Mouse (Mus musculus) neural tube, embryonic 14.5 days (tissue): ENCODE data around the gene Angptl8. TPM values are rescaled to one million over a fixed set of nuclear protein-coding genes. Genes with fewer than 3 reads are reported as not detected.

Experiments used
- ATAC-seq: fragments of 200-750 bp; cut with Nextera tagmentation; 2 replicates; pipeline ENCODE4 v1.8.0; 2017; ENCODE audit warnings: low read depth, mild to moderate bottlenecking, moderate TSS enrichment, moderate library complexity
- H3K27ac ChIP-seq: fragments of 300-500 bp; sonication (generic); 2 replicates; pipeline ENCODE4 v1.5.1; 2014; ENCODE audit warnings: low read depth, mild to moderate bottlenecking, control low read depth, low read length, moderate library complexity, mixed read lengths
- H3K27me3 ChIP-seq: fragments of 300-500 bp; sonication (generic); 2 replicates; pipeline ENCODE4 v1.6.1; 2014; ENCODE audit warnings: low read length; ENCODE audit not compliant: control insufficient read depth, insufficient read depth
- H3K36me3 ChIP-seq: fragments of 300-500 bp; sonication (generic); 2 replicates; pipeline ENCODE4 v1.6.1; 2014; ENCODE audit warnings: low read length, mixed read lengths; ENCODE audit not compliant: control insufficient read depth, insufficient read depth
- H3K4me1 ChIP-seq: fragments of 300-500 bp; sonication (generic); 2 replicates; pipeline ENCODE4 v1.6.1; 2014; ENCODE audit warnings: low read length; ENCODE audit not compliant: control insufficient read depth, insufficient read depth
- H3K4me2 ChIP-seq: fragments of 300-500 bp; sonication (generic); 2 replicates; pipeline ENCODE4 v1.6.1; 2014; ENCODE audit warnings: mild to moderate bottlenecking, low read depth, low read length, control low read depth
- H3K4me3 ChIP-seq: fragments of 300-500 bp; sonication (generic); 2 replicates; pipeline ENCODE4 v1.5.1; 2014; ENCODE audit warnings: low read depth, low read length, control low read depth, mixed read lengths
- H3K9ac ChIP-seq: fragments of 300-500 bp; sonication (generic); replicated peaks from 2 replicates; pipeline ENCODE4 v1.6.1; 2014; ENCODE audit warnings: low read depth, mild to moderate bottlenecking, control low read depth, low read length, mixed read lengths
- H3K9me3 ChIP-seq: fragments of 300-500 bp; sonication (generic); 2 replicates; pipeline ENCODE4 v1.6.1; 2016; ENCODE audit warnings: low read length; ENCODE audit not compliant: control insufficient read depth
- WGBS: fragments of 180-500 bp; shearing (Covaris S2); extraction: QIAGEN DNeasy Blood & Tissue Kit; methylation state at CpG from one replicate; pipeline ENCODE4 v1.1.7; 2014; 5-methylcytosine and 5-hydroxymethylcytosine counted together
- polyA plus RNA-seq: library from polyadenylated mRNA; unstranded; fragments of >200 nt; fragmentation: Nextera tagmentation; extraction: Ambion mirVana; gene quantifications from 2 replicates; pipeline ENCODE4 v1.2.1, GENCODE M21; 2014

The Angptl8 gene
- polyA plus RNA-seq, 1 experiment from 2014 or later, result 0.24 TPM

DNA sequence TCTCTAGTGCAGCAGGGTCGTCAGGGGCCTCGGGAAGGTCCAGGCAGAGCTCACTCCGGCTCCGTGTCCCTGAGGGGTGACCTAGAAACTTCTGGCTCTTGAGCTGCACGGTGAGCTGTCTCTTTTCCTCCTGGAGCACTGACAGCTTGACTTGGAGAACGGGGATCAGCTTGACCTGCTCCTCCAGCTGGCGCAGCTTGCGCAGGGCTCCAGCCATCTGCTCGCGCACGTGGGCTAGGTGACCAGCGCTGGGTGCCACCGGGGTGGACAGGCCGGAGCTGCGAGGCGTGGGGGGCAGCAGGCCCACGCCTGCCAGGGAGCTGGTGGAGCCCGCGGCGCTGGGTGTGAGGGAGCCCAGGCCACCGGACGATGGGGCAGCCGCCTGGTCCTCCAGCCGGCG is 40.4 kb upstream of the Angptl8 start:
- Histone ChIP-seq H3K9ac (no peak overlapping the region), H3K4me1 (peaks cover 6% of the 10 kb centered on the region; the same call in 1 of the 2 replicates), H3K36me3 (no peaks in the 10 kb centered on the region), H3K4me2 (no peak overlapping the region), H3K4me3 (no peak overlapping the region), H3K27me3 (0 out of 2 replicates have a peak, but pooled peaks cover 4% of the 10 kb centered on the region), H3K9me3 (no peaks in the 10 kb centered on the region), H3K27ac (no peak overlapping the region)
- ATAC-seq, result no peak
- WGBS, result 94% methylated on average over 25 of the region's 25 CpGs

DNA sequence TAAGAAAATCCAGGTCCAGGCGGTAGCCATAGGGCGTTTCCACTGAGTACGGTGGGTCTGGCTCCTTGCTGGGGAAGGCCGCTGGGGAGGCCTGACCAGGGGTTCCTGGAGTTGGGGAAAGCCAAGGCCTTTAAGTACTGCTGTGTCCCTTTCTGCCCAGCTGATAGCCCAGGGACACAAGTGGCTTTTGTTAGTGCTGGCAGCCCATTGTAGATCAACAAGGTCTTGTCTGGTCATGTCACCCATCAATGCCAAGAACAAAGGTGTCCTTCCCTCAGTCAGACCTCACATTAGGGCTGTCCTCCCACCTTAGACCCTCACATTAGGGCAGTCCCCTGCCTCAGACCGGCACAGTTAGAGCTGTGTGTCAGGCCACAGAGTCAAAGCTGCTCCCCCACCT is 39.7 kb upstream of the Angptl8 start:
- no peak overlapping the region for H3K4me2 ChIP-seq
- no peak overlapping the region for H3K27ac ChIP-seq
- no peaks in the 10 kb centered on the region for H3K9me3 ChIP-seq
- no peaks in the 10 kb centered on the region for H3K36me3 ChIP-seq
- no peak overlapping the region for H3K9ac ChIP-seq
- no peak for ATAC-seq
- H3K4me3 ChIP-seq, result no peak overlapping the region
- 0 out of 2 replicates have a peak, but pooled peaks cover 4% of the 10 kb centered on the region for H3K27me3 ChIP-seq
- peaks cover 6% of the 10 kb centered on the region; the same call in 1 of the 2 replicates for H3K4me1 ChIP-seq
- WGBS, result 87% methylated on average over 5 of the region's 5 CpGs

DNA sequence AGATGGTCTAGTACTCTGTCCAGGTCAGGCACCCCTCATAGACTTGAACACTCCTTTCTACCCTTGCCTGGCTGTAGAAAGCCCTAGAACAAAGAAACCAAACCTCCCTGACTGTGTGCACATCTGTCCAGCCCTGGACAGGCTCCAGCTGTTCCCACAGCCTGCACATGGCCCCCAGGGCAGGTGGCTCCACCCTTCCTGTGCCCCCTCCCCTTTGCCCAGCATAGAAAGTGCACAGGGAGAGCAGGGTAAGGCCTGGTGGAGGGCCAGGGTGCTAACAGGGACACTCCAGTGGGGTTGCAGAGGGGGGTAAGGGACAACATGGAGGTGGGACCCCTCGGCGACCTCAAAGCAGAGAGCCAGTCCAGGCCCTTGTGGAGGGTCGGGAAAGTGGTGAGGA is 39.1 kb upstream of the Angptl8 start:
- no peak for ATAC-seq
- Histone ChIP-seq H3K4me2 (no peak overlapping the region), H3K36me3 (no peaks in the 10 kb centered on the region), H3K27ac (no peak overlapping the region), H3K4me3 (no peak overlapping the region), H3K27me3 (0 out of 2 replicates have a peak, but pooled peaks cover 4% of the 10 kb centered on the region), H3K4me1 (peaks cover 6% of the 10 kb centered on the region; the same call in 1 of the 2 replicates), H3K9me3 (no peaks in the 10 kb centered on the region), H3K9ac (no peak overlapping the region)
- 69% methylated on average over 3 of the region's 3 CpGs for WGBS

DNA sequence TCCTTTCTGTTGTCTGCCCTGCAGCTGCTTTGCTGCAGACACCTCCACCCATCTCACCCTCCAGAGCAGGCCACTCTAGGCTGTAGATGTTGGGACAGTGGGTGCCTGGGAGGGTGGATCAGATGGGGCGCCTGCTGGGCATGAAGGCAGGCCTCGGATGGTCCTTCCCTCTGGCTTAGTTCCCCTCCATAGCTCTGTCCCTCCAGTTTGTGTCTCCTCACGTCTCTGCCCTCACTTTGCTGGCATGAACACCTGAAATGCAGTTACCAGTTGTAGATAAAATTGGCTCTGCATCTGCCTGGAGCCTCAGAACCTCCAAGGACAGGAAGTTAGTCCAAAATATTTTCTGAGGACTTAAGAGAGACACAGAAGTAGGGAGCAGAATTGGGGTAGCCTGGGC is 38.4 kb upstream of the Angptl8 start:
- Histone ChIP-seq H3K4me1 (peaks cover 6% of the 10 kb centered on the region; the same call in 1 of the 2 replicates), H3K9ac (no peak overlapping the region), H3K27ac (no peak overlapping the region), H3K4me2 (peak overlapping the region; percentile 2; the same call in 1 of the 2 replicates), H3K9me3 (no peaks in the 10 kb centered on the region), H3K27me3 (0 out of 2 replicates have a peak, but pooled peaks cover 4% of the 10 kb centered on the region), H3K36me3 (no peaks in the 10 kb centered on the region), H3K4me3 (no peak overlapping the region)
- WGBS, result 67% methylated on average over 3 of the region's 3 CpGs
- no peak for ATAC-seq

DNA sequence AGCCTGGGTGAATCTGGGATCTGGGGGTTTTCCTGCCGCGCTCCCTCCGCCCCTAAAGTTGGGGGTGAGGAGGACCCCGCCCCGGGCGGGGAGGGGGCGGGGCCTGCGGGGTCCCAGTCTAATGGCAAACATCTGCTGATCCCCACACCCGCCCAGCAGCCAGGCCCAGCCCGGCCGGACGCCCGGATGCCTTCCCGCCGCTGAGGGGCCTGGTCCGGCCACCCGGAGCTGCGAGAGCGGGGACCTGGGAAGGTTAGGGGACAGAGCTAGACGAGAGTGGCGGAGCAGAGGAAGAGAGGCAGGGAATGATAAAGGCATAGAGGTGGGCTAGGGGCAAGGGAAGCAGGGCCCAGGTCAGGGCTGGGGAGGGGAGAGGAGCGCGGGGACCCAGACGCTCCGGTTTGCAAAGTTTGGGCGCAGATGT is 37.4 kb upstream of the Angptl8 start:
- Histone ChIP-seq H3K36me3 (no peaks in the 10 kb centered on the region), H3K27me3 (0 out of 2 replicates have a peak, but pooled peaks cover 4% of the 10 kb centered on the region), H3K4me2 (peak overlapping the region; percentile 76), H3K4me3 (peak overlapping the region; percentile 57), H3K9ac (peak overlapping the region; percentile 48), H3K27ac (peak overlapping the region; percentile 62; the same call in 1 of the 2 replicates), H3K4me1 (0 out of 2 replicates have a peak, but pooled peaks cover 4% of the 10 kb centered on the region), H3K9me3 (no peaks in the 10 kb centered on the region)
- 1% methylated on average over 26 of the region's 26 CpGs for WGBS
- no peak; the same call in 1 of the 2 replicates for ATAC-seq

DNA sequence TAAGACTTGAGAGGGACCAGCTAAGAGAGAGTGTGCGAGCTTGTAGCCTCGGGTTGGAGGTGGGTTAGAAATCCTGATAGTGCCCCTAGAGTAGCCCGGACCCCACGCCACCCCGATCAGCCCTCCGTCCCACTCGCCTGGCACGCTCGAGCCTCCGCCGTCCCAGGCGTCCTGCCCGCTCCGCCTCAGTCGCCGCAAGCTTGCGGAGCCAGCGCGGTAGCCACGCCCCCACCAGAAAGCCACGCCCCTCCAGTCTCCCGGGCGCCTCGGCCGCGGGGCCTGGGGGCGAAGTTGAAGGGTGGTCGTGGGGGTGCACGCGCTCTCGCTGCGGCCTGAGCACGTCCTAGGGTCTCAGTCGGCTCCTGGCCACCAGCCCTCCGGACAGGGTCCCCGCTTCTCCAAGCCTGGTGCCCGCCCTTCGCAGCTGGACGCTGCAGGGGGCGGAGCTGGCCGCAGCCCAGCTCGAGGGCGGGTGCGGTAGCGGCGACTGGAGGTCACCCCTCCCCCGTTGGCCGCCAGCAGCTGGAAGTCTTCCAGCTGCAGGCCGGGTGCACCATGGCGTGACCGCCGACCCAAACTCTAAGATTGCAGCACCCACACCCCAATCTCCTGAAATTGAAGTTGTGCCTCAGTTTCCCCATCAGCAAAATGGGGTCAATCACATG is 36.8 kb upstream of the Angptl8 start, which contains the start of gene Kank2:
Gene Kank2, minus strand, starts transcription at position 400 of the 665 bp plus-strand sequence.
- under 1% methylated on average over 51 of the region's 52 CpGs for WGBS
- ATAC-seq, result peak; percentile 86
- Histone ChIP-seq H3K27ac (peak within 1 kb of the TSS; percentile 62; the same call in 1 of the 2 replicates), H3K4me1 (0 out of 2 replicates have a peak, but pooled peaks cover 4% of the 10 kb centered on the region), H3K9me3 (no peaks in the 10 kb centered on the region), H3K4me2 (peak within 1 kb of the TSS; percentile 76), H3K36me3 (no peaks in the 10 kb centered on the region), H3K27me3 (0 out of 2 replicates have a peak, but pooled peaks cover 4% of the 10 kb centered on the region), H3K4me3 (peak within 1 kb of the TSS; percentile 57), H3K9ac (peak within 1 kb of the TSS; percentile 48)

DNA sequence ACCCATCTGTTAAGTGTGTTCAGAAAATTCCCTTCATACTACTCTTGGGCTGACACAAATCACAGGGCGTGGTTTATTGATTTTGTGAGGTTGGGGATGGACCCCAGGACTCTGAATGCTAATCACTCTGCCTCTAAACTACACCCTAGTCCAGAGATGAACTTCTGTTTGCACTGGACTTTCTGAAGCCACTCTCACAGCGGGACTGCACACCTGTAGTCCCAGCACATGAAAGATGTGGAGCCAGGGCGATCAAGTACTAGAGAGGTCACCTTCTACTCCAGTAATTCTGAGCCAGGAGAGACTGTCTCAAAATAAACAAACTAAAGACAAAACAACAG is 36.3 kb upstream of the Angptl8 start:
- no peak for ATAC-seq
- H3K4me1 ChIP-seq, result 0 out of 2 replicates have a peak, but pooled peaks cover 4% of the 10 kb centered on the region
- H3K27me3 ChIP-seq, result 0 out of 2 replicates have a peak, but pooled peaks cover 4% of the 10 kb centered on the region
- no peaks in the 10 kb centered on the region for H3K36me3 ChIP-seq
- H3K4me3 ChIP-seq, result peak overlapping the region; percentile 57
- H3K4me2 ChIP-seq, result peak overlapping the region; percentile 76
- H3K9ac ChIP-seq, result no peak overlapping the region
- H3K9me3 ChIP-seq, result no peaks in the 10 kb centered on the region
- no peak overlapping the region for H3K27ac ChIP-seq
- 54% methylated on average over 3 of the region's 3 CpGs for WGBS

DNA sequence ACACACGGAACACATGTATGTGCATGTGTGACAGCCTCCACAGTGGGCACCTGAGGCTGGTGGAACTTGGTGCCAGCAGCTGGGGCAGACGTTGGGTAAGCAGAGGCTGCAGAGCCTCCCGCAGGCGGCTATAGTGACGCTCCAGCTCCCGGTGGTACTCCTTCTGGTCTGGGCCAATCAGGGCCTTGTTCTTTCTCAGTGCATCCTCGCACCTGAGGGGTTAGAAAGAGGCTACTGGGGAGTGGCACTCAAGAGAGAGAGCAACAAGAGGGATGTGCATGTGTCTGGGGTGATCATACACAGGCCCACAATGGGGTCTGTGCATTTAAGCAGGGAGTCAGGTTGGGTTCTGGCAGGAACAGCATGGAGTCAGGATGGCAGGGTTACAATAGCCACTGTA is 34.2 kb upstream of the Angptl8 start:
- Histone ChIP-seq H3K36me3 (no peaks in the 10 kb centered on the region), H3K4me2 (no peak overlapping the region), H3K27ac (no peak overlapping the region), H3K4me3 (no peak overlapping the region), H3K9ac (no peak overlapping the region), H3K9me3 (no peaks in the 10 kb centered on the region), H3K4me1 (0 out of 2 replicates have a peak, but pooled peaks cover 4% of the 10 kb centered on the region), H3K27me3 (0 out of 2 replicates have a peak, but pooled peaks cover 4% of the 10 kb centered on the region)
- 75% methylated on average over 7 of the region's 7 CpGs for WGBS
- ATAC-seq, result no peak

DNA sequence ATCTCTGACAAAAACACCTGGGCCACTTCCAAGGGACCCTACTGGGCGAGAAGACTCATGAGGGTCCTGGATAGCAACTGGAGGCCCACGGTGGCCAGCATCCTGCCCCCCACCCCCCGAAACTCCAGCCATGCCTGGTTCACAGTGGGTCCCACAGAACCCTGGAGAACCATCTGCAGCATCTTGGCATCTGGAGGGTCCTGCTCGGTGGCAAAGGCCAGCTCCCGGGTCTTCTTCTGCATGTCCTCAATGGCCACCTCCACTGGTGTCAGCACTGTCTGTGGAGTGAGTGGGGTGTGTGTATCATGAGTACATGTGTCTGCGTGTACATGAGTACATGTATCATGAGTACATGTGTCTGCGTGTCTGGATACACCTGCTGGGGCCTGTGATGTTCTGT is 33.7 kb upstream of the Angptl8 start:
- H3K4me1 ChIP-seq, result 0 out of 2 replicates have a peak, but pooled peaks cover 4% of the 10 kb centered on the region
- no peak for ATAC-seq
- H3K36me3 ChIP-seq, result no peaks in the 10 kb centered on the region
- H3K9me3 ChIP-seq, result no peaks in the 10 kb centered on the region
- H3K27me3 ChIP-seq, result 0 out of 2 replicates have a peak, but pooled peaks cover 4% of the 10 kb centered on the region
- no peak overlapping the region for H3K4me3 ChIP-seq
- no peak overlapping the region for H3K27ac ChIP-seq
- 94% methylated on average over 7 of the region's 7 CpGs for WGBS
- no peak overlapping the region for H3K4me2 ChIP-seq
- no peak overlapping the region for H3K9ac ChIP-seq
